In genomic region chr16:91035866-91036265, GRCm38 (mm10) we compare ENCODE assay signal across 18 mouse cellular contexts. TPM values are rescaled to one million over a fixed set of nuclear protein-coding genes. Genes with fewer than 3 reads are reported as not detected.
DNase-seq lines count a peak whose midpoint lies in the region.
"Had no signal": no experiment of that assay in that cellular context is flagged by ENCODE, and none has a peak within 500 bp of the region (broad histone marks: within the 10 kb centered on the region; RNA-seq: fewer than 3 reads in every experiment).

No protein-coding gene starts in this region.

- peak; percentile 83 for DNase-seq in heart, adult 11 months
- DNase-seq in heart, postnatal 25 days (ENCODE audit: low spot score): no peak
- peak; percentile 56 for DNase-seq in CD4-positive helper T cell, adult 2 months (ENCODE audit: low read depth, low spot score)
- DNase-seq in induced T-regulatory cell, adult 2 months (ENCODE audit: low read depth): peak; percentile 51
- DNase-seq in liver: no peak
- DNase-seq in cerebellum, postnatal 36 days: no peak
- DNase-seq: adrenal gland, adult 8-10 months; adrenal gland, postnatal 14 days; adrenal gland, postnatal 36 days; B cell, adult 2 months; cerebellum, adult 11-12 months; cerebellum, adult 2 months; cerebellum, adult 9-10 months; cerebellum, postnatal 10 days; cerebellum, postnatal 25 days; embryo, embryonic 11 days had no signal

- intact Hi-C loops in heart, postnatal 25 days (cut with DNase I): no loop called here

RNA-seq across cellular contexts. Expression of gene Paxbp1, which starts 8.5 kb away (rescaled TPM):
- total RNA-seq in heart, postnatal 25 days (2021): 10 to 100 TPM; 15.7 to 16.0 TPM

RNA-seq across cellular contexts. Expression of gene Synj1, which starts 24.8 kb away (rescaled TPM):
- total RNA-seq in heart, postnatal 25 days (2021): 10 to 100 TPM; 27.6 to 29.5 TPM

RNA-seq across cellular contexts. Expression of gene 4932438H23Rik, which starts 59.1 kb away (rescaled TPM):
- not detected for total RNA-seq in heart, postnatal 25 days (2021)
- total RNA-seq: adrenal gland, postnatal 14 days; adrenal gland, postnatal 36 days; common myeloid progenitor, adult 5-6 weeks; MEL had no signal

Comparison
In these comparisons a context has a peak if more than half of its experiments do, and no peak if none do; other contexts are left out.
1. DNase-seq: peak in heart, adult 11 months (single experiment), CD4-positive helper T cell, adult 2 months (single experiment) and induced T-regulatory cell, adult 2 months (single experiment); none in heart, postnatal 25 days (single experiment), liver (single experiment) and cerebellum, postnatal 36 days (0 of 2).